Mouse (Mus musculus): ENCODE results near the gene Trim30b. TPM values are rescaled to one million over a fixed set of nuclear protein-coding genes. Genes with fewer than 3 reads are reported as not detected.

Gene Trim30b
- not detected for polyA plus RNA-seq (2015; fragmentation: Illumina TruSeq; extraction: RNeasy Lipid Tissue Mini Kit (QIAGEN cat#74804); ENCODE audit: low read depth, low replicate concordance)

DNA sequence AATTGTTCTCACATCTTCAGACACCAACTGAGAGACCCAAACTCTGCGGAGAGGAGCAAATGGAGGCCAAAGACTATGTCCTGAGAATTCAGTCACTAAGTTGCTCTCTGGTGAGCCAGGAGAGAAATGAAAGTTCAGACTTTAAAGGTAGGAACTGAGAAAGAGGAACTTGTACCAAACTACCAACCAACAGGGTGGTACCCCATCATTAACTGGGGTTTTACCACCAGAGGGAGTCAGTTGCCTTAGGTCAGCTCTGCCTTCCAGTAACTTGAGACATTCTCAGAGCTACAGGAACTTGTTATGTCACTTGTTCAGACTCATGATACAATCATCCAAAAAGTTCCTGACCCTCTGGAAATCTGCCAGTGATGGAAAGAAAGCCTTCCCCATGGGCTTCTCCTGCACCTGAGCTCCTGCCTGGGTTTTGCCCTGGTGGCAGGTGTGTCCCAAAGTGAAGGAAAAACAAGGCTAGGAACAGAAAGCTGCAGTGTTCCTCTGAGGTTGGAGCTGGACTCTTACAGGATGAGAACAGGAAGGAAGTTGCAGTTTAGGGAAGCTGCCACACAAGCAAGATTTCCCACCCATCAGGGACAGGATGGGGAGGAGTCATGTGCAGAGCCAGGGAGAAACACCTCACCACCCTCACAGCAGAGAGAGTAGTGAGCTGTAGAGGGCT, at the start of gene Trim30b:
Trim30b (minus strand) TSS at position 149 of the 679 bp plus-strand sequence.

DNA sequence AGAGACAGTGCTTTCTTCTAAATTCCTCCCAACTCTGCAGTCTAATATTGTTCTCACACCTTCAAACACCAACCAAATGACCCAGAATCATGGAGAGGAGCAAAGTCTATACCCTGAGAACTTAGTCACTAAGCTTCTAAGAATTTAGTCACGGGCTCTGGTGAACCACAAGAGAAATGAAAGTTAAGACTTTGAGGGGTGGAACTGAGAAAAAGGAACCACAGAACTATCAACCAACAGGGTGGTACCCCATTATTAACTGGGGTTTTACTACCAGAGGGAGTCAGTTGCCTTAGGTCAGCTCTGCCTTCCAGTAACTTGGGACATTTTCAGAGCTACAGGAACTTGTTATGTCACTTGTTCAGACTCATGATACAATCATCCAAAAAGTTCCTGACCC, 31.0 kb upstream of the Trim30b start, which contains the start of gene Trim30c:
Trim30c (minus strand) TSS at position 140 of the 400 bp plus-strand sequence.

DNA sequence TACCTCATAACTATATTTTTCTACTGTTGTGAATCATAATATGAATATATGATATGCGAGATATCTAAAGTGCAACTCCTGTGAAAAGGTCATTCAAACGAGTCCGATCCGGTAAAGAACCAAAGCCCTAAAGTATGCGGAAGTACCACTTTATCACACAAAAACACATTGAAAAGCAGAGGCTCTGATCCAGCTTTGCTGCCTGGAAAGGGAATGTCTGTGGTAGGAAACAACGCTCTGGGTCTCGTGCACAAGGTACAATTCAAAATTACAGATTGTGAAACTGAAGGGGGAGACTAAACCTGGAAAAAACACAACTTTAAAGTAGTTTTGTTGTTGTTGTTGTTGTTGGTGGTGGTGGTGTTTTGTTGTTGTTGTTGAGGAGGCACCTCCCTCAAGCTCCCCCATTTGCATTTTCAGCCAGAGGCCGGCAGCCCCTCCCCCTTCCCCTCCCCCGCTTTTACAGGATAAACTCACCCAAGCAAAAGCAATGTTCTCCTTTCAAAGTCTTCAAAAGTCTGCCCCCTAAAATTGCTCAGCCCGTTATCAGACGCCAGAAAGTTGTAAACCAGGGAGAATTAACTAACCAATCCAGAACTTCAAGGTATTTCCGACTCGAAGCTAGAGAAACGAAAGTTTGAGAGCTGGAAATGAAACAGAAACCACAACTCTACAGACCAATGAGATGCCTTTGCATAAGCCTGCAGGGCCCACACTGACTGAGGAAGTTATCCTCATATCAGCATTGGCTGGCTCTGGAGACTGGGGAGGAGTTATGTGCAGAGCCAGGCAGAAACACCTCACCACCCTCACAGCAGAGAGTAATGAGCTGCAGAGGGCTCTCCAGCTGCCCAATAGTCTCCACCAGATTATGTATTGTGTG, 16.7 kb downstream of the Trim30b start, which contains the start of gene Trim12c:
Trim12c (minus strand) TSS at position 646 of the 883 bp plus-strand sequence.

DNA sequence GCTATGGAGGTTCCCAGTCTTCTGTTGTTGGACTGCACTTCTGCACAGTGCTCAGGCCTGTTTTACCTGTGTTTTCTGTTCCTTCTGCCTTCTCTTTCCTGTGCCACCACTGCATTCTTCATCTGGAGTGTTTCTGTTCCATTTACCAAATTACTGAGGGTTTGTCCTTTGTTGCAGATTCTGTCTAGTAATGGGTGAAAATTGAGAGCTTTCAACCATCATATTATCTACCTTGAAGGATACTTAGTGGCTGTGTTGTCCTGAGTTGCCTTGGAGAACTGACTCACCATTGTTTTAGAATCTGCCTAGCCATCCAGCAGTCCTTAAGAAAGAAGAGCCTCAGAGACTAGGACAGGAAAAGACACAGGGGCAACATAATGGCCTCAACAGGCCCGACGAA, 40.5 kb downstream of the Trim30b start, which contains the start of gene Trim34b:
Trim34b (plus strand) TSS at position 301 of the 400 bp plus-strand sequence.

DNA sequence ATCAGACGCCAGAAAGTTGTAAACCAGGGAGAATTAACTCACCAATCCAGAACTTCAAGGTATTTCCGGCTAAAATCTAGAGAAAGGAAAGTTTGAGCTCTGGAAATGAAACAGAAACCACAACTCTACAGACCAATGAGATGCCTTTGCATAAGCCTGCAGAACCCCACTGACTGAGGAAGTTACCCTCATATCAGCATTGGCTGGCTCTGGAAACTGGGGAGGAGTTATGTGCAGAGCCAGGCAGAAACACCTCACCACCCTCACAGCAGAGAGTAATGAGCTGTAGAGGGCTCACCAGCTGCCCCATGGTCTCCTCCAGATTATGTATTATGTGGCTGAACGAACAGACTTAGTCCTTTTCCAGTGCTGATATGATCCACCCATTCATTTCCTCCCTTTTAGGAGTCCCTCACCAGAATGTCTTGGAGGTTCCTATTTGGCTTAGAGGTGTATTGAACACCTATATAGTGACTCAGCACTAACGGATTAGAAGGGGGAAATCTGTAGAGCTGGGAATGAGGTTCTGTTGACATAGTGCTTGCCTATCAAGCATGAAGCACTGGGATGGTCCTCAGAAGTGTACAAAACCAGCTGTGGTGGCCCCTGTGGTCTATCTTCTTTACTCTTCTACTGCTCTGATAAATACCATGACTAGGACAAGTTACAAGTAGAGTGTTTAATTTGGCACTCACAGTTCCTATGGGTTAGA, 54.2 kb downstream of the Trim30b start, which contains the start of gene Trim12a:
Trim12a (minus strand) TSS at position 98 of the 712 bp plus-strand sequence.

Other genes starting within 250 kb of the Trim30b start
- not detected for gene Ubqln5, start 240.1 kb downstream of the Trim30b start, polyA plus RNA-seq (2015; fragmentation: Illumina TruSeq; extraction: RNeasy Lipid Tissue Mini Kit (QIAGEN cat#74804); ENCODE audit: low read depth, low replicate concordance)
- gene Olfr643, start 232.5 kb downstream of the Trim30b start, polyA plus RNA-seq (2015; fragmentation: Illumina TruSeq; extraction: RNeasy Lipid Tissue Mini Kit (QIAGEN cat#74804); ENCODE audit: low read depth, low replicate concordance), result not detected
- gene Ubqln3, start 226.6 kb downstream of the Trim30b start, polyA plus RNA-seq (2015; fragmentation: Illumina TruSeq; extraction: RNeasy Lipid Tissue Mini Kit (QIAGEN cat#74804); ENCODE audit: low read depth, low replicate concordance), result not detected
- gene Ubqlnl, start 219.3 kb downstream of the Trim30b start, polyA plus RNA-seq (2015; fragmentation: Illumina TruSeq; extraction: RNeasy Lipid Tissue Mini Kit (QIAGEN cat#74804); ENCODE audit: low read depth, low replicate concordance), result not detected
- 0.36 TPM for gene Olfm5, start 205.1 kb downstream of the Trim30b start, polyA plus RNA-seq (2015; fragmentation: Illumina TruSeq; extraction: RNeasy Lipid Tissue Mini Kit (QIAGEN cat#74804); ENCODE audit: low read depth, low replicate concordance)
- not detected for gene Olfr648, start 186.5 kb downstream of the Trim30b start, polyA plus RNA-seq (2015; fragmentation: Illumina TruSeq; extraction: RNeasy Lipid Tissue Mini Kit (QIAGEN cat#74804); ENCODE audit: low read depth, low replicate concordance)
- not detected for gene Olfr649, start 173.9 kb downstream of the Trim30b start, polyA plus RNA-seq (2015; fragmentation: Illumina TruSeq; extraction: RNeasy Lipid Tissue Mini Kit (QIAGEN cat#74804); ENCODE audit: low read depth, low replicate concordance)
- gene Trim6, start 151.1 kb downstream of the Trim30b start, polyA plus RNA-seq (2015; fragmentation: Illumina TruSeq; extraction: RNeasy Lipid Tissue Mini Kit (QIAGEN cat#74804); ENCODE audit: low read depth, low replicate concordance), result 0.15 TPM
- 2.8 TPM for gene Trim34a, start 125.4 kb downstream of the Trim30b start, polyA plus RNA-seq (2015; fragmentation: Illumina TruSeq; extraction: RNeasy Lipid Tissue Mini Kit (QIAGEN cat#74804); ENCODE audit: low read depth, low replicate concordance)
- gene Trim5, start 81.8 kb downstream of the Trim30b start, polyA plus RNA-seq (2015; fragmentation: Illumina TruSeq; extraction: RNeasy Lipid Tissue Mini Kit (QIAGEN cat#74804); ENCODE audit: low read depth, low replicate concordance), result 0.40 TPM
- 5.5 TPM for gene Trim12a, start 54.4 kb downstream of the Trim30b start, polyA plus RNA-seq (2015; fragmentation: Illumina TruSeq; extraction: RNeasy Lipid Tissue Mini Kit (QIAGEN cat#74804); ENCODE audit: low read depth, low replicate concordance)
- not detected for gene Trim34b, start 40.4 kb downstream of the Trim30b start, polyA plus RNA-seq (2015; fragmentation: Illumina TruSeq; extraction: RNeasy Lipid Tissue Mini Kit (QIAGEN cat#74804); ENCODE audit: low read depth, low replicate concordance)
- gene Trim12c, start 16.5 kb downstream of the Trim30b start, polyA plus RNA-seq (2015; fragmentation: Illumina TruSeq; extraction: RNeasy Lipid Tissue Mini Kit (QIAGEN cat#74804); ENCODE audit: low read depth, low replicate concordance), result 2.2 TPM
- gene Trim30c, start 31.0 kb upstream of the Trim30b start, polyA plus RNA-seq (2015; fragmentation: Illumina TruSeq; extraction: RNeasy Lipid Tissue Mini Kit (QIAGEN cat#74804); ENCODE audit: low read depth, low replicate concordance), result not detected
- 1.9 TPM for gene Trim30a, start 95.3 kb upstream of the Trim30b start, polyA plus RNA-seq (2015; fragmentation: Illumina TruSeq; extraction: RNeasy Lipid Tissue Mini Kit (QIAGEN cat#74804); ENCODE audit: low read depth, low replicate concordance)
- 1.5 TPM for gene Trim30d, start 138.0 kb upstream of the Trim30b start, polyA plus RNA-seq (2015; fragmentation: Illumina TruSeq; extraction: RNeasy Lipid Tissue Mini Kit (QIAGEN cat#74804); ENCODE audit: low read depth, low replicate concordance)
- not detected for gene Olfr651, start 180.2 kb upstream of the Trim30b start, polyA plus RNA-seq (2015; fragmentation: Illumina TruSeq; extraction: RNeasy Lipid Tissue Mini Kit (QIAGEN cat#74804); ENCODE audit: low read depth, low replicate concordance)
- not detected for gene Olfr652, start 191.0 kb upstream of the Trim30b start, polyA plus RNA-seq (2015; fragmentation: Illumina TruSeq; extraction: RNeasy Lipid Tissue Mini Kit (QIAGEN cat#74804); ENCODE audit: low read depth, low replicate concordance)
- gene Olfr653, start 207.4 kb upstream of the Trim30b start, polyA plus RNA-seq (2015; fragmentation: Illumina TruSeq; extraction: RNeasy Lipid Tissue Mini Kit (QIAGEN cat#74804); ENCODE audit: low read depth, low replicate concordance), result not detected
- gene Olfr654, start 217.1 kb upstream of the Trim30b start, polyA plus RNA-seq (2015; fragmentation: Illumina TruSeq; extraction: RNeasy Lipid Tissue Mini Kit (QIAGEN cat#74804); ENCODE audit: low read depth, low replicate concordance), result not detected
- gene Olfr655, start 231.9 kb upstream of the Trim30b start, polyA plus RNA-seq (2015; fragmentation: Illumina TruSeq; extraction: RNeasy Lipid Tissue Mini Kit (QIAGEN cat#74804); ENCODE audit: low read depth, low replicate concordance), result not detected
- not detected for gene Olfr656, start 244.1 kb upstream of the Trim30b start, polyA plus RNA-seq (2015; fragmentation: Illumina TruSeq; extraction: RNeasy Lipid Tissue Mini Kit (QIAGEN cat#74804); ENCODE audit: low read depth, low replicate concordance)

Measured in brain, adult 10 weeks (tissue).